Mouse (Mus musculus) C2C12 (cell line): ENCODE measurements at regions not wholly inside any gene's neighbourhood (a gene's known extent, or its start where the extent isn't known, plus 50 kb on each side); places are given as distances from the start of the nearest gene placed in this dataset.

ENCODE experiments used
- H3K27me3 ChIP-seq: one replicate; pipeline ENCODE4 v1.6.1; 2011; ENCODE audit not compliant: control insufficient read depth, insufficient read depth, insufficient read length
- H3K36me3 ChIP-seq: one replicate; pipeline ENCODE4 v1.6.1; 2011; ENCODE audit not compliant: control insufficient read depth, insufficient read depth
- H3K4me3 ChIP-seq: one replicate; pipeline ENCODE4 v1.5.1; 2011; ENCODE audit warnings: mild to moderate bottlenecking, control low read depth; ENCODE audit not compliant: poor library complexity, insufficient read depth, severe bottlenecking
- H3K79me2 ChIP-seq: one replicate; pipeline ENCODE4 v1.6.1; 2011; ENCODE audit not compliant: control insufficient read depth, insufficient read depth
- H3K79me3 ChIP-seq: one replicate; pipeline ENCODE4 v1.6.1; 2011; ENCODE audit warnings: low read depth, control low read depth
- H3ac ChIP-seq: one replicate; pipeline ENCODE3; 2011; ENCODE audit warnings: low read depth; ENCODE audit not compliant: control insufficient read depth, insufficient read length
- CEBPB ChIP-seq: IDR thresholded peaks from one replicate; pipeline ENCODE4 v1.6.1; 2011; ENCODE audit warnings: low read depth, mild to moderate bottlenecking, control low read depth, moderate library complexity
- CTCF ChIP-seq: IDR thresholded peaks from one replicate; pipeline ENCODE4 v1.5.1; 2011; ENCODE audit not compliant: control insufficient read depth, insufficient read depth, insufficient read length
- FOSL1 ChIP-seq: IDR thresholded peaks from one replicate; pipeline ENCODE4 v1.8.0; 2011; ENCODE audit warnings: mild to moderate bottlenecking, low read length; ENCODE audit not compliant: poor library complexity, insufficient read depth, severe bottlenecking
- MAX ChIP-seq: IDR thresholded peaks from one replicate; pipeline ENCODE4 v1.6.1; 2011; ENCODE audit warnings: mild to moderate bottlenecking, control low read depth
- MYOD1 ChIP-seq: IDR thresholded peaks from one replicate; pipeline ENCODE4 v1.6.1; 2011; ENCODE audit warnings: low read depth; ENCODE audit not compliant: control insufficient read depth, insufficient read length
- MYOG ChIP-seq: IDR thresholded peaks from one replicate; pipeline ENCODE4 v1.6.1; 2011; ENCODE audit not compliant: control insufficient read depth, insufficient read length; ENCODE audit errors: extremely low read depth
- USF1 ChIP-seq: IDR thresholded peaks from one replicate; pipeline ENCODE4 v1.6.1; 2011; ENCODE audit warnings: low read depth, mild to moderate bottlenecking, control low read depth, moderate library complexity

GRCm38 (mm10) chr15:62246561-62247079 is 1323.8 kb upstream of the A1bg start:
- H3K79me3 ChIP-seq = no peaks in the 10 kb centered on the region
- H3K4me3 ChIP-seq = no peak overlapping the region
- no peaks in the 10 kb centered on the region for H3K79me2 ChIP-seq
- H3K36me3 ChIP-seq = peaks cover 96% of the 10 kb centered on the region
- TF ChIP-seq CTCF = no peak
- no peak for TF ChIP-seq USF1
- TF ChIP-seq MYOD1 = no peak
- no peak for TF ChIP-seq MYOG
- no peak for TF ChIP-seq MAX
- no peak for TF ChIP-seq CEBPB
- TF ChIP-seq FOSL1 = no peak
- H3ac ChIP-seq = no peak overlapping the region
- H3K27me3 ChIP-seq = no peaks in the 10 kb centered on the region

DNA sequence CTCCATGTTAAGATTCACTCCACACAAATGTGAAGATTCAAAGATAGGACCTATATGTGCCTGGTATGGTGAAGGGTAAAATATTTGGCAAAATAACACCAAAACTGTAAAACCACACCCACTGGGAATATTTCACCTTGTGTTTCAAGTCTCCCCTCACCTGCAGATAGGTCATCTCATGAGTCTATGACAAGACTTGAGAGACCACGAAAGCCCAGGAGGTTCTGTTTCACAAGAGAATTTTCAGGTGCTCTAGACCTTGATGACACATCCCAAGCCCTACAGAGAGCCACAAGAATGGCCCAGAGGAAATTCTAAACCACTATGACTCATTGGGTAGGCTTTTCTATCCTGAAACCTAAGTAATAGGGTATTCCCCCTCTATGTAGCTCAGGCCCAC is 1322.4 kb upstream of the A1bg start:
- no peak overlapping the region for H3ac ChIP-seq
- H3K79me2 ChIP-seq = peaks cover 7% of the 10 kb centered on the region
- peaks cover 90% of the 10 kb centered on the region for H3K36me3 ChIP-seq
- TF ChIP-seq CEBPB (peak; percentile 36), MYOG (no peak)
- H3K79me3 ChIP-seq = peaks cover 1% of the 10 kb centered on the region
- H3K4me3 ChIP-seq = no peak overlapping the region
- no peaks in the 10 kb centered on the region for H3K27me3 ChIP-seq

- no peak overlapping the region for H3ac ChIP-seq
- no peaks in the 10 kb centered on the region for H3K27me3 ChIP-seq
- no peak overlapping the region for H3K4me3 ChIP-seq
- H3K36me3 ChIP-seq = peaks cover 86% of the 10 kb centered on the region
- H3K79me2 ChIP-seq = peaks cover 11% of the 10 kb centered on the region
- TF ChIP-seq CEBPB (no peak), MYOG (no peak), FOSL1 (no peak), USF1 (no peak), MAX (no peak), CTCF (no peak), MYOD1 (no peak)
- peaks cover 1% of the 10 kb centered on the region for H3K79me3 ChIP-seq
These were observed 1322.0 kb upstream of the A1bg start for GRCm38 (mm10) chr15:62244819-62245218.

DNA sequence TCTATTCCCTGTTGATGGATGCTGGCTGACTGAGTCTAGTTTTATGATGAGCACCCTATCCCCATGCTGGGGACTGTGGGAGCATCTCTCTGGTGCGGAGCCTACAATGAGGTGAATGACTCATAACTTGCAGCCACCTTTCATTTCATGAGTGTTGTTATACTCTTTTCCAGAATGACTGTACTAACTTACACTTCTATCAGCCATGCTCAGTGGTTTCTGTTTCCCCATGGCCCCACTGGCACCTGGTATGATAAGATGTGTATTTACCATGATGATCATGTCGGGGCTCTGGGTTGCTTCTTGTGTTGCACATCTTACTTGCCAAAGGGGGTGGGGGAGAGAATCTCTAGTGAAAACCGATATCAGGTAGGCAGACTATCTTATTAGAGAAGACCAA is 1317.2 kb upstream of the A1bg start:
- Histone ChIP-seq H3K79me2 (peaks cover 57% of the 10 kb centered on the region), H3ac (no peak overlapping the region), H3K27me3 (no peaks in the 10 kb centered on the region), H3K36me3 (peaks cover 56% of the 10 kb centered on the region), H3K4me3 (no peak overlapping the region), H3K79me3 (peaks cover 9% of the 10 kb centered on the region)
- TF ChIP-seq MAX (no peak), CEBPB (no peak), FOSL1 (no peak), CTCF (no peak), MYOD1 (no peak), MYOG (no peak), USF1 (no peak)

GRCm38 (mm10) chr15:62238503-62239045 is 1315.8 kb upstream of the A1bg start:
- no peak overlapping the region for H3ac ChIP-seq
- TF ChIP-seq FOSL1 = no peak
- TF ChIP-seq MYOD1 = no peak
- TF ChIP-seq MYOG = no peak
- TF ChIP-seq CEBPB = no peak
- TF ChIP-seq CTCF = no peak
- no peak for TF ChIP-seq USF1
- no peak for TF ChIP-seq MAX
- peaks cover 9% of the 10 kb centered on the region for H3K79me3 ChIP-seq
- H3K27me3 ChIP-seq = no peaks in the 10 kb centered on the region
- no peak overlapping the region for H3K4me3 ChIP-seq
- peaks cover 64% of the 10 kb centered on the region for H3K79me2 ChIP-seq
- H3K36me3 ChIP-seq = peaks cover 49% of the 10 kb centered on the region

DNA sequence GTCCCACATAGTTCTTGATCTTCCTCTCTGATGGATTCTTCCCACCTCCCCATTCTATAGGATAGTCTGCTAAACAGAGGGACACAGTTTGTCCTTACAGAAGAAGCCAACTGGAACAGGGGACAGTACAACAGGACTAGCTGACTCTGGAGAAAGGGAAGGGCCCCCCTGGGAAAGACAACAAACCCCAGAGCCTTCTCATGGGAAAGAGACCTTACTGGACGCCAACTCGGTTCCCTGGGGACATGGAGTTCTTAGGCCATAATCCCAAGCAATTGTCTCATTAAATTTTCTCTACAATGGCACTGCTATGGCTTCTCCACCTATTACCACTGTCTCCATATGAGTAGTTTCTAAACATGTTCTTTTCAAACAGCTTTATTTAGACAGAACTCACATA is 1313.2 kb upstream of the A1bg start:
- Histone ChIP-seq H3K36me3 (peaks cover 46% of the 10 kb centered on the region), H3ac (no peak overlapping the region), H3K4me3 (no peak overlapping the region), H3K27me3 (no peaks in the 10 kb centered on the region), H3K79me3 (peaks cover 11% of the 10 kb centered on the region), H3K79me2 (peaks cover 82% of the 10 kb centered on the region)
- no peak for TF ChIP-seq MYOG
- TF ChIP-seq MYOD1 = no peak
- no peak for TF ChIP-seq USF1
- TF ChIP-seq MAX = no peak
